Mouse (Mus musculus) bone marrow, adult 2 months (tissue): ENCODE measurements around the gene Grm8. TPM values are rescaled to one million over a fixed set of nuclear protein-coding genes. Genes with fewer than 3 reads are reported as not detected.

Experiments
- H3K27ac ChIP-seq: fragments of 200-500 bp; 2 replicates; pipeline ENCODE4 v1.5.1; 2012; ENCODE audit warnings: low read depth, mild to moderate bottlenecking, control low read depth, inconsistent platforms, low read length; ENCODE audit not compliant: control insufficient read depth, poor library complexity, insufficient read depth
- H3K4me1 ChIP-seq: fragments of 200-500 bp; 2 replicates; pipeline ENCODE4 v1.6.1; 2011; ENCODE audit warnings: low read length; ENCODE audit not compliant: control insufficient read depth, insufficient read depth
- H3K4me3 ChIP-seq: fragments of 200-500 bp; replicated peaks from 2 replicates; pipeline ENCODE3; 2011; ENCODE audit warnings: mild to moderate bottlenecking, low read depth, low read length, control low read depth; ENCODE audit not compliant: control insufficient read depth
- CTCF ChIP-seq: fragments of 200-500 bp; IDR thresholded peaks from 2 replicates; pipeline ENCODE4 v1.5.1; 2011; ENCODE audit warnings: low read length, control low read depth; ENCODE audit not compliant: control insufficient read depth, insufficient read depth
- POLR2A ChIP-seq: fragments of 200-500 bp; IDR thresholded peaks from 2 replicates; pipeline ENCODE4 v1.6.1; 2011; ENCODE audit warnings: low read depth, mild to moderate bottlenecking, control low read depth, low read length, borderline replicate concordance; ENCODE audit not compliant: control insufficient read depth
- WGBS: fragments of 180-500 bp; shearing (Covaris S2); methylation state at CpG from one replicate; pipeline ENCODE4 v1.1.7; 2018; 5-methylcytosine and 5-hydroxymethylcytosine counted together
- polyA plus RNA-seq: library from polyadenylated mRNA; stranded (reverse); fragments of >200 nt; gene quantifications from 2 replicates; pipeline ENCODE4 v1.2.4, GENCODE M21; 2011; ENCODE audit warnings: low replicate concordance; ENCODE audit not compliant: missing spikeins, insufficient read depth, insufficient read length

Grm8 gene
- polyA plus RNA-seq, 1 experiment, result 0.80 TPM

DNA sequence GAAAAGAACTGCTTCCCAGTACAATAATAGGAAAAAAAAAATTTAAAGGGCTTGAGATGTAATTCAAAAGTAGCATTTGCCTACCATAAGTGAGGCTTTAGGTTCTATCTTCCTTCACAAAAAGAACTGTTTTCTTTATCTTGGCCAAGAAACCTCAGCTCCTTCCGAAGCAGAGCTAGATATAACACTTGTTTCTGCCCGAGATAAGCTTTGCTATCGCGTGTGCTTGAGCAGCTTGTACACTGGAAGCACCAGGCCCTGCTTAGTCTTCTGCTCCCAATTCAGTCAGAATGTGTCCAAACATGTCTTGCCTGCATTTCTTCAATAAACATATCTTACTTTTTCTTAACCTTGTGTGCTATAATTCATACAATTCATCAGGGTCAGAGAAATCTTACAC lies 783.8 kb downstream of the Grm8 start:
- TF ChIP-seq POLR2A (no peak), CTCF (no peak)
- no peaks in the 10 kb centered on the region for H3K4me1 ChIP-seq
- no peak overlapping the region for H3K27ac ChIP-seq
- no peak overlapping the region for H3K4me3 ChIP-seq
- WGBS, result 35% methylated on average over 4 of the region's 4 CpGs

DNA sequence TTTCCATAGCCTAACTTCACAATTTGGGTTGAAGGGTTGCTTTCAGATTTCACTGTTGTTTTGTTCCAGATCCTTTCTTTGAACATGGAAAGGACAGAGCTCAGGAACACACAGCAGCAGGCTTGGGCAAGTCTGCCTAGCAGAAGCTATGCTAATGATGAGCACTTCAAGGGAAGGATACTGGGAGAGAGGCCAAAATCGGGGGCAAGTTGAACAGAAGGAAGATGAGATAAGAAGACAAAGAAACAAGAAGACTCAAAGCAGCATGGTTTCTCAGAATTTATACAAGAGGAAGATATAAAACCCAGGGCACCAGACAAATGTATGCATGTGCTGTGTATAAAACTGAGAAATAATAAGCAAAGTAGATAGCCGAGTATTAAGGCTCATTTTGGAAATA lies 786.7 kb downstream of the Grm8 start:
- 32% methylated on average over 2 of the region's 2 CpGs for WGBS
- Histone ChIP-seq H3K27ac (no peak overlapping the region), H3K4me3 (no peak overlapping the region), H3K4me1 (no peaks in the 10 kb centered on the region)
- no peak for TF ChIP-seq POLR2A
- TF ChIP-seq CTCF, result no peak

GRCm38 (mm10) chr6:27346311-27346710 lies 788.7 kb downstream of the Grm8 start:
- TF ChIP-seq POLR2A (no peak), CTCF (no peak)
- Histone ChIP-seq H3K27ac (no peak overlapping the region), H3K4me3 (no peak overlapping the region), H3K4me1 (no peaks in the 10 kb centered on the region)
- WGBS, result 77% methylated on average over 1 of the region's 1 CpGs

DNA sequence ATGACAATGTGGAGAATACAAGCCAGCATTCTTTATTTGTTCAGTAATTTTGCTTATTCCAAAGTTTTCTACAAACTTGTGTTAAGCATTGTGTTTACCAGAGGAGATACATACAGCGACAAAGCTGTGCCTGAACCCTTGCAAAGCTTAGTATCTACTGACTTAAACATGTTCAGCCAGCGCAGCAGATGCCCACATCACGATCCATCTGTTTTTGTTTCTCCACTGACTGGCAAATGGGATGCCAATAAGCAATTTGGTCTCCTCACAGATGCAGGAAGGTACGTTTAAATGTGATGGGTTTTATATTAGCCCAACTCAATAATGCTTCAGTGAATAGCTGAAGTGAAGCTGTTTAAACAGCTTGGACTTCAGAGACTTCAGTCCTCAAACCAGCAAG lies 794.8 kb downstream of the Grm8 start:
- H3K27ac ChIP-seq, result no peak overlapping the region
- H3K4me1 ChIP-seq, result no peaks in the 10 kb centered on the region
- no peak for TF ChIP-seq CTCF
- no peak for TF ChIP-seq POLR2A
- no peak overlapping the region for H3K4me3 ChIP-seq
- 82% methylated on average over 4 of the region's 4 CpGs for WGBS

DNA sequence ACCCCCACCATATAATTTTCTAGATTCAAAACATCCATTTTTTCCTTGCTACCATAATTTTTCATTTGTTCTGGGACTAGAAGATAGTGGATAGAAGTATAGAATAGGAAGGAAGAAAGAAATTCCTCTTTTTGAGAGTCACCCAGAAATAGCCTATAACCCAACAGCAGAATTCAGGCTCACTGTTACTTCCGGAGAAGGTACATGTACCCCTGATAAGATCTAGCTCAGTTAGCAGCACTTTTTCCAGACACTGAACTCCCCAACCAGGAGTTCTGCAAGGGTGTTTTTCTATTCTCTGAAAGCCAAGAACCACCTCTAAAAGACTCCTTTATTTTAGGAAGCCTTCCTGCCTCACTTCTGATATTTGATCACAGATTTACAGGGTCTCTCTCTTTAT lies 816.4 kb downstream of the Grm8 start:
- no peak for TF ChIP-seq POLR2A
- TF ChIP-seq CTCF, result no peak
- 11% methylated on average over 1 of the region's 1 CpGs for WGBS
- H3K27ac ChIP-seq, result no peak overlapping the region
- H3K4me3 ChIP-seq, result no peak overlapping the region
- H3K4me1 ChIP-seq, result no peaks in the 10 kb centered on the region

- TF ChIP-seq CTCF, result no peak
- no peak for TF ChIP-seq POLR2A
- Histone ChIP-seq H3K4me3 (no peak overlapping the region), H3K27ac (no peak overlapping the region), H3K4me1 (no peaks in the 10 kb centered on the region)
- WGBS, result 55% methylated on average over 3 of the region's 3 CpGs
These were observed 817.6 kb downstream of the Grm8 start for GRCm38 (mm10) chr6:27317422-27317821.

GRCm38 (mm10) chr6:27316018-27316417 lies 819.0 kb downstream of the Grm8 start:
- Histone ChIP-seq H3K4me3 (no peak overlapping the region), H3K4me1 (no peaks in the 10 kb centered on the region), H3K27ac (no peak overlapping the region)
- no peak for TF ChIP-seq POLR2A
- no peak for TF ChIP-seq CTCF
- 79% methylated on average over 1 of the region's 1 CpGs for WGBS

DNA sequence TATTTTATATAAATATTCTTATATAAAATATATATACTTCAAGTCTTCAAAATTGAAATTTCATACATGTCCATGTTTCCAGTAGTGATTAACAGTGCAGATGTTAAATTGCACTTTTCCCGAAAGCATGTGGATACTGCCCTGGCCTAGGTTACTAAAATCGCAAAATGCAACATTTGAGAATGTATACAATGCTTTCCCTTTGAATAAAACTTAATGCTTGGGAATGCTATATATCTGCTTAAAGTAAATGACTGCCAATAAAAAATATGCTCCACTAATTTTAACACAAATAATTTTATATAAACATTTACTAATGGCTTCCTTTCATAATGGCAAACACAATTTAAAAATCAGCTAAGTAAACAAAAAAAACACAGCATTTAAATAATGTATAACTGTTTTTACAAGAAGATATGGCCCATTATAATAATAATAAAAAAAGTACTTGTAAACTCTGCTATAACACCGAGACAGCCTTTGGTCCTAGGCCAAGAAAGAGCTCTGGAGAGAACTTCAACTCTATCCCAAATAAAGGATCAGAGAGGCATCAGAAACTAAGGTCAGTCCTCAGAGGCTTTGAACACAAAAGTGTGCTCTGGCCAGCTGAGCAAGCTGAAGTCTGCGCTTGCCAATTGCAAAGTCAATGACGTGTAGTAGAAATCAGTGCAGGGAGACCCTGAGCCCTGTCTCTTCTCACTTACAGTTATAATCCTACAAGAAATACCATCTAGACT lies 820.5 kb downstream of the Grm8 start:
- Histone ChIP-seq H3K27ac (no peak overlapping the region), H3K4me3 (no peak overlapping the region), H3K4me1 (no peaks in the 10 kb centered on the region)
- TF ChIP-seq POLR2A (no peak), CTCF (no peak)
- WGBS, result 83% methylated on average over 5 of the region's 5 CpGs

DNA sequence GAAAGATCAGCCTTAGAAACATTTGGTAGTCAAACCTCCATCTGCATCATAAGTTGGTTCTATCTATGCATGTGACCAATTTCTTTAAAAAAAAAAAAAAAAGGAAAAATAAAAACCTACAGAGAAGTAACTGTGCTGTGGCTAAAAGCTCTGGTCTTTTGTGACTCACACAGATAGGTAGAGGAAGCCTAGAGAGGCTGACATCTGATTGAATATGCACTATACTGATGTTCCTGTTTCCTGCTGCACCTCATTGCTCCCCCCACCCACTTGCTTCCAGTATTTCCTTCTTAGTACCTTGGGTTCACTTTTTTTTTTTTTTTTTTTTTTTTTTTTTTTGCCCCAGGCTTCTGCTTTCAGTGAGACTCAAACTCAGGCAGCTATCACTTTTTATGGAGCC lies 824.6 kb downstream of the Grm8 start:
- no peaks in the 10 kb centered on the region for H3K4me1 ChIP-seq
- no peak overlapping the region for H3K4me3 ChIP-seq
- no peak overlapping the region for H3K27ac ChIP-seq
- TF ChIP-seq POLR2A, result no peak
- TF ChIP-seq CTCF, result no peak
